Mouse (Mus musculus) lung, adult 2 months (tissue): ENCODE measurements around the gene Myh14. TPM values are rescaled to one million over a fixed set of nuclear protein-coding genes. Genes with fewer than 3 reads are reported as not detected.
"Not testable (repeated sequence)": the region's sequence is repeated elsewhere in the genome, so short reads cannot be mapped to it uniquely, and the experiment has no call there.

Experiments
- DNase-seq: peaks from one replicate; pipeline ENCODE4 v3.0.0; 2022
- H3K4me1 ChIP-seq: fragments of 200-500 bp; 2 replicates; pipeline ENCODE4 v1.6.1; 2011; ENCODE audit warnings: low read length; ENCODE audit not compliant: control insufficient read depth, insufficient read depth
- H3K4me3 ChIP-seq: fragments of 200-500 bp; replicated peaks from 2 replicates; pipeline ENCODE3; 2011; ENCODE audit warnings: low read depth, mild to moderate bottlenecking, control low read depth, low read length; ENCODE audit errors: extremely low read depth
- CTCF ChIP-seq: fragments of 200-500 bp; IDR thresholded peaks from 2 replicates; pipeline ENCODE4 v1.5.1; 2011; ENCODE audit warnings: mild to moderate bottlenecking, low read length, control low read depth; ENCODE audit not compliant: insufficient read depth
- POLR2A ChIP-seq: fragments of 200-500 bp; IDR thresholded peaks from 2 replicates; pipeline ENCODE4 v1.6.1; 2011; ENCODE audit warnings: low read depth, mild to moderate bottlenecking, control low read depth, low read length, borderline replicate concordance; ENCODE audit errors: extremely low read depth
- WGBS: fragments of 180-500 bp; shearing (Covaris S2); methylation state at CpG from one replicate; pipeline ENCODE4 v1.1.7; 2018; 5-methylcytosine and 5-hydroxymethylcytosine counted together
- polyA plus RNA-seq: library from polyadenylated mRNA; depleted of rRNA; stranded (reverse); fragments of >200 nt; gene quantifications from 2 replicates; pipeline ENCODE4 v1.2.3, GENCODE M21; 2012; rRNA removed

The Myh14 gene
- 223 and 227 TPM in 2 replicates for polyA plus RNA-seq

- under 1% methylated on average over 23 of the region's 23 CpGs for WGBS
- H3K4me3 ChIP-seq, result peak within 1 kb of the TSS; percentile 41
- DNase-seq, result peak; percentile 87
- TF ChIP-seq CTCF, result no peak
- TF ChIP-seq POLR2A, result no peak
- no peaks in the 10 kb centered on the region; the same call in 1 of the 2 replicates for H3K4me1 ChIP-seq
These were observed at the start of gene Myh14 for GRCm38 (mm10) chr7:44670803-44671202. Gene Myh14 (minus strand): TSS chr7:44670843.

- no peak for DNase-seq
- TF ChIP-seq CTCF, result no peak
- no peak for TF ChIP-seq POLR2A
- Histone ChIP-seq H3K4me3 (no peak overlapping the region), H3K4me1 (no peaks in the 10 kb centered on the region)
- 78% methylated on average over 5 of the region's 5 CpGs for WGBS
These were observed 39.2 kb upstream of the Myh14 start for GRCm38 (mm10) chr7:44709881-44710280.

GRCm38 (mm10) chr7:44708574-44708973, 37.9 kb upstream of the Myh14 start, which contains the start of gene Izumo2:
Gene Izumo2 (plus strand): TSS chr7:44708742.
- DNase-seq, result no peak
- TF ChIP-seq POLR2A (no peak), CTCF (no peak)
- Histone ChIP-seq H3K4me1 (no peaks in the 10 kb centered on the region), H3K4me3 (no peak within 1 kb of the TSS)
- WGBS, result 73% methylated on average over 14 of the region's 14 CpGs

GRCm38 (mm10) chr7:44708093-44708492, 37.5 kb upstream of the Myh14 start:
- not testable (repeated sequence) for H3K4me3 ChIP-seq, H3K4me1 ChIP-seq, DNase-seq
- WGBS, result 87% methylated on average over 6 of the region's 6 CpGs

- H3K4me1 ChIP-seq, result no peaks in the 10 kb centered on the region
- TF ChIP-seq POLR2A (no peak), CTCF (no peak)
- H3K4me3 ChIP-seq, result no peak overlapping the region
- DNase-seq, result no peak
- WGBS, result 89% methylated on average over 5 of the region's 5 CpGs
These were observed 36.6 kb upstream of the Myh14 start for GRCm38 (mm10) chr7:44707169-44707675.

- H3K4me1 ChIP-seq, result no peaks in the 10 kb centered on the region
- no peak overlapping the region for H3K4me3 ChIP-seq
- TF ChIP-seq POLR2A (no peak), CTCF (no peak)
- no peak for DNase-seq
These were observed 35.7 kb upstream of the Myh14 start for GRCm38 (mm10) chr7:44706322-44706721.

- Histone ChIP-seq H3K4me3 (no peak overlapping the region), H3K4me1 (no peaks in the 10 kb centered on the region)
- DNase-seq, result no peak
- WGBS, result 84% methylated on average over 4 of the region's 4 CpGs
- no peak for TF ChIP-seq POLR2A
- no peak for TF ChIP-seq CTCF
These were observed 34.4 kb upstream of the Myh14 start for GRCm38 (mm10) chr7:44705086-44705485.

GRCm38 (mm10) chr7:44704363-44704762, 33.7 kb upstream of the Myh14 start:
- TF ChIP-seq CTCF, result peak; percentile 26; the same call in 1 of the 2 replicates
- no peak for TF ChIP-seq POLR2A
- H3K4me1 ChIP-seq, result no peaks in the 10 kb centered on the region
- 55% methylated on average over 3 of the region's 3 CpGs for WGBS
- peak; percentile 69 for DNase-seq
- no peak overlapping the region for H3K4me3 ChIP-seq

GRCm38 (mm10) chr7:44702985-44703384, 32.3 kb upstream of the Myh14 start:
- TF ChIP-seq POLR2A (no peak), CTCF (no peak)
- Histone ChIP-seq H3K4me3 (no peak overlapping the region), H3K4me1 (no peaks in the 10 kb centered on the region)
- 78% methylated on average over 8 of the region's 8 CpGs for WGBS
- no peak for DNase-seq

GRCm38 (mm10) chr7:44701921-44702320, 31.3 kb upstream of the Myh14 start:
- peak; percentile 40 for DNase-seq
- Histone ChIP-seq H3K4me3 (no peak overlapping the region), H3K4me1 (no peaks in the 10 kb centered on the region; the same call in 1 of the 2 replicates)
- WGBS, result 10% methylated on average over 6 of the region's 6 CpGs
- TF ChIP-seq CTCF (peak; percentile 73), POLR2A (no peak)
